Mouse (Mus musculus): Measurements from ENCODE around the gene Tead4. TPM values are rescaled to one million over a fixed set of nuclear protein-coding genes. Genes with fewer than 3 reads are reported as not detected.

Gene Tead4
- polyA plus RNA-seq, 1 experiment from 2014 or later = 0.52 TPM

DNA sequence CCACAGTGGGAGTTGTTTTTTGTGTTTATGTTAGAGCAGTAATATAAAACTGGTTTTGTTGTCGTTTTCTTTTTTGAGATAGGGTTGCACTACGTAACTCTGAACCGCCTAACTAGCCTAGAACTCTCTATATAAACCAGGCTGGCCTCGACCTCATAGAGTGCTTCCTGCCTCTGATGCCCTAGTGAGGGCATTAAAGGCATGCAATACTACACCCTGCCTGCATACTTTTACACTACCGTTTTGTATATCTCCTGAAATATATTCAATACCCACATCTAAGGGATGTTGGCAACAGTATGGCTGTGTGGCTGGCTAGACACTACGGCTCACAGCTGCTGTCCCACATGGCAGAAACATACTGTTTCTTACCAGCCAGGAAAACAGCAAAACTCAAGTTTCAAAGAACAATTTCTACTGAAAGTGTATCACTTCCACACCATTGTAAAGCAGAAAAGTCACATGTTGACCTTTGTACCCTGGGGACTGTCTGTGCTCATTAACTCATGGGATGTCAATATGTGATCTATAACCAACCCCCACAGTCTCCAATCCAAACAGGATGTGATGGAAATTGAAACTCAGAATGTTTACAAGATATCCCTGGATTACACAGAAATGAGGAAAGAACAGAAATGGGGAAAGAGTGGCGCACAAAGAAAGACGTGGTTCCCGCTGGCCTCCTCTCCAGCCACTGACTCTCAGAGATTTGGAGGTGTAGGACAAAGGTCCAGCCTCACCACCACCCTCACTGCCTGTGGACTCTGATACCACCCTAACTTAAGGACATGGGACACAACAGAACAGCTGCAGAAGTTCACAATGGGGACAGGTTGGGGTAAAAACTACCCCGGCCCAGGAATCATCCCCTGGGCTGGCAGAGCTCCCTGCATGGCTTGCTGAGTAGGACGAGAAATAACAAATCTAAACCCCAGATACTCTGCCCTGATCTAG is 23.2 kb downstream of the Tead4 start:
- no peak overlapping the region for H3K27ac ChIP-seq (ENCODE audit: low read length)
- no peak overlapping the region for H3K4me2 ChIP-seq (ENCODE audit: low read length)
- no peak overlapping the region for H3K9ac ChIP-seq (replicated peaks; ENCODE audit: low read depth, low read length)
- H3K4me3 ChIP-seq (replicated peaks; ENCODE audit: low read length) = no peak overlapping the region
- H3K4me1 ChIP-seq (replicated peaks; ENCODE audit: control insufficient read depth, insufficient read depth, low read length) = no peaks in the 10 kb centered on the region
- H3K9me3 ChIP-seq (ENCODE audit: control insufficient read depth, low read length) = no peaks in the 10 kb centered on the region
- no peaks in the 10 kb centered on the region for H3K36me3 ChIP-seq (ENCODE audit: control insufficient read depth, insufficient read depth)
- 82% methylated on average over 11 of the region's 11 CpGs for WGBS
- ATAC-seq = peak; percentile 74
- no peaks in the 10 kb centered on the region for H3K27me3 ChIP-seq (replicated peaks; ENCODE audit: control insufficient read depth, insufficient read depth, low read length)

DNA sequence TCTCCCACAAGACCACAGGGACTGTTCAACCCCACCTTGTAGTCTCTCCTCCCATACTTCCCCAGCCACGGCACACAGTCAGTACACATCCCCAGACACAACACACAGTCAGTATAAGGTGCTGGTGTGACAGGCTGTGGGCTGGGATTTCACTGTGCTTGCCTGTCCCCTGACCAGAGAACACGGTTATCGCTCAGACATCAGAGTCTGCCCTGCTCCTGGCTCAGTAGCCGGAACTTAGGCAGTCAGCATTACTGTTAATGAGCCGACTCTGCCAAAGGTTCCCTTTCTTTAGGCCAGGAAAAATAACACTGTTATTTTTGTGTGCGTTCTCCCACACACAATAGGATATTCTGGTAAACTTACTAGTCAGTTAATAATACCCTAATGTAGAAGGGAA is 24.3 kb downstream of the Tead4 start:
- H3K27me3 ChIP-seq (replicated peaks; ENCODE audit: control insufficient read depth, insufficient read depth, low read length) = no peaks in the 10 kb centered on the region
- H3K4me1 ChIP-seq (replicated peaks; ENCODE audit: control insufficient read depth, insufficient read depth, low read length) = no peaks in the 10 kb centered on the region
- no peaks in the 10 kb centered on the region for H3K36me3 ChIP-seq (ENCODE audit: control insufficient read depth, insufficient read depth)
- WGBS = 82% methylated on average over 6 of the region's 6 CpGs
- no peak overlapping the region for H3K27ac ChIP-seq (ENCODE audit: low read length)
- ATAC-seq = no peak
- H3K4me3 ChIP-seq (replicated peaks; ENCODE audit: low read length) = no peak overlapping the region
- H3K9ac ChIP-seq (replicated peaks; ENCODE audit: low read depth, low read length) = no peak overlapping the region
- no peak overlapping the region for H3K4me2 ChIP-seq (ENCODE audit: low read length)
- H3K9me3 ChIP-seq (ENCODE audit: control insufficient read depth, low read length) = no peaks in the 10 kb centered on the region

DNA sequence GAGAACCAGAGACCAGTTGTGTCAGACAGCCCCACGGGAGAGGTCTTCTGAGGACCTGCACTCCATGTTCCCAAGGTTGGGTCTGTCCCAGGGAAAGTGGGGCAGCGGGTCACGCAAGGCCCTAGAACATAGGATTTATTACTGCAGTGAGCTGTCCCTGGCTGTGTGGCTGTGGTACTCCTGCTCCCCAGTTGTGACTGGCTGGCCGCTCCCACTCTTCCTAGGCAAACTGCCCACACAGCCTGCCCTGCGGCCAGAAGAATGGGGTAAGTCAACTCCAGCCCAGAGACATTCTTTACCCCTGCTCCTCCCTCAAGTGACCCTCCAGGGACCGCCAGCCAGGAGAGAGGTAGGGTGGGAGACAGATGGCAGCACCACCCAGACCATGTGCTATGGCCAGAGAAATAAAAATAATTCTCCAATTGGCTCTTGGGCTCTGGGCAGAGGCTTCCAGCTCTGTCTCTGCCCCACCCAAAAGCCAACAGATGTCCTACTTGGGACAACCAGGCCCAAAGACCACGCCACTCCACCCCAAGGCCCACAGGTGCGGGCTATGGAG is 25.0 kb downstream of the Tead4 start:
- Histone ChIP-seq H3K4me2 (ENCODE audit: low read length) (no peak overlapping the region), H3K36me3 (ENCODE audit: control insufficient read depth, insufficient read depth) (no peaks in the 10 kb centered on the region), H3K4me3 (replicated peaks; ENCODE audit: low read length) (no peak overlapping the region), H3K9ac (replicated peaks; ENCODE audit: low read depth, low read length) (no peak overlapping the region), H3K27me3 (replicated peaks; ENCODE audit: control insufficient read depth, insufficient read depth, low read length) (no peaks in the 10 kb centered on the region), H3K27ac (ENCODE audit: low read length) (no peak overlapping the region), H3K9me3 (ENCODE audit: control insufficient read depth, low read length) (no peaks in the 10 kb centered on the region), H3K4me1 (replicated peaks; ENCODE audit: control insufficient read depth, insufficient read depth, low read length) (no peaks in the 10 kb centered on the region)
- ATAC-seq = no peak
- 88% methylated on average over 8 of the region's 8 CpGs for WGBS

DNA sequence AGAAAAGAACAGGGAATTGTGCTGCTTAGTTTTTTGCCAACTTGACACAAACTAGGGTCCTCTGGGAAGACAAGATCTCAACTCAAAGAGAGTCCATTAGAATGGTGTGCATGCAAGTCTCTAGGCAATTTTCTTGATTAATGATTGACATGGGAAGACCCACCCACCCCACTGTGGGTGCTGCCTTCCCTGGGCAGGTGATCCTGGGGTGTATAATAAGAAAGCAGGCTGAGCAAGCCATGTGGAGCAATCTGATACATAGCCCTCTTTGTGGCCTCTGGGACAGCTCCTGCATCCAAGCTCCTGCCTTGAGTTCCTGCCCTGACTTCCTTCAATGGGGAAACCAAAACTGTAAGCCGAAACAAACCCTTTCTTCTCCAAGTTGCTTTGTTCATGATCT is 27.1 kb downstream of the Tead4 start:
- Histone ChIP-seq H3K9me3 (ENCODE audit: control insufficient read depth, low read length) (no peaks in the 10 kb centered on the region), H3K4me1 (replicated peaks; ENCODE audit: control insufficient read depth, insufficient read depth, low read length) (no peaks in the 10 kb centered on the region), H3K27ac (ENCODE audit: low read length) (no peak overlapping the region), H3K4me2 (ENCODE audit: low read length) (no peak overlapping the region), H3K27me3 (replicated peaks; ENCODE audit: control insufficient read depth, insufficient read depth, low read length) (no peaks in the 10 kb centered on the region), H3K9ac (replicated peaks; ENCODE audit: low read depth, low read length) (no peak overlapping the region), H3K4me3 (replicated peaks; ENCODE audit: low read length) (no peak overlapping the region), H3K36me3 (ENCODE audit: control insufficient read depth, insufficient read depth) (no peaks in the 10 kb centered on the region)
- WGBS = 68% methylated on average over 1 of the region's 1 CpGs
- no peak for ATAC-seq

DNA sequence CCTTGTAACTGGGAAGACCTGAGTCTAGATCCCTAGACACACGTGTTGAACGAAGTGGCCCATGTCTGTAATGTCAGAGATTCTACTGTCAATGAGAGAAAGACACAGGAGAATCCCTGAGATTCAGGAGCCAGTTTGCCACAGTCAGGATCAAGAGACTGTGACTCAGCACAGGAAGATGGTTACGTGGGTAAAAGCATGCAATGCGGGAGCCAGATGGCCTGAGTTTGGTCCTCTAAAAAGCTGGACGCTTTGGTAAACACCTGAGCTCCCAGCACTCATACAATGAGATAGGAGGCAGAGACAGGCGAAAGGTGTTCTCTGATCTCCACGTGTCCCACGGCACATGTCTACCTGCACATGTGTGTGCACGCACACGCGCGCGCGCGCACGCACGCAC is 27.9 kb downstream of the Tead4 start:
- Histone ChIP-seq H3K4me2 (ENCODE audit: low read length) (no peak overlapping the region), H3K36me3 (ENCODE audit: control insufficient read depth, insufficient read depth) (no peaks in the 10 kb centered on the region), H3K9me3 (ENCODE audit: control insufficient read depth, low read length) (no peaks in the 10 kb centered on the region), H3K27me3 (replicated peaks; ENCODE audit: control insufficient read depth, insufficient read depth, low read length) (no peaks in the 10 kb centered on the region), H3K4me1 (replicated peaks; ENCODE audit: control insufficient read depth, insufficient read depth, low read length) (no peaks in the 10 kb centered on the region), H3K27ac (ENCODE audit: low read length) (no peak overlapping the region), H3K9ac (replicated peaks; ENCODE audit: low read depth, low read length) (no peak overlapping the region), H3K4me3 (replicated peaks; ENCODE audit: low read length) (no peak overlapping the region)
- no peak for ATAC-seq
- 95% methylated on average over 17 of the region's 17 CpGs for WGBS

DNA sequence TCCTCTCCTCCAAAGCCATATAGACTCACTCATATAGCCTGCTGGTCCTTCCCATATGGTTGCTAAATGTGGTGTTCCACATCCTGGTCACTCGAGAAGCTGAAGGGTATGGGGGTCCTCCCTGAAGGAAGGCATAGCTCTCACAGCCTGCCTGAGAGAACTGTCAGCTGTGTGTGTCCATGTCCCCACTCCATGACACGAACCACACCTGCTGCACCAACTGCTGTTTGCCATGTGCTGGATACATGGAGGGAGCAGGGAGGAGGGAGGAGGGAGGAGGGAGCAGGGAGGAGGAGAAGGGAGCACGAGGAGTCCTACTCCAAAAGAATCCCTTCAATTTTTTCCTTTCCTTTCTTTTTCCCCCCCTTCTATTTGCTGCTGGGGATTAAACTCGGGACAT is 30.8 kb downstream of the Tead4 start:
- Histone ChIP-seq H3K36me3 (ENCODE audit: control insufficient read depth, insufficient read depth) (no peaks in the 10 kb centered on the region), H3K27ac (ENCODE audit: low read length) (no peak overlapping the region), H3K27me3 (replicated peaks; ENCODE audit: control insufficient read depth, insufficient read depth, low read length) (no peaks in the 10 kb centered on the region), H3K4me2 (ENCODE audit: low read length) (no peak overlapping the region), H3K9ac (replicated peaks; ENCODE audit: low read depth, low read length) (no peak overlapping the region), H3K4me3 (replicated peaks; ENCODE audit: low read length) (no peak overlapping the region), H3K9me3 (ENCODE audit: control insufficient read depth, low read length) (no peaks in the 10 kb centered on the region), H3K4me1 (replicated peaks; ENCODE audit: control insufficient read depth, insufficient read depth, low read length) (no peaks in the 10 kb centered on the region)
- ATAC-seq = no peak
- 76% methylated on average over 4 of the region's 4 CpGs for WGBS

DNA sequence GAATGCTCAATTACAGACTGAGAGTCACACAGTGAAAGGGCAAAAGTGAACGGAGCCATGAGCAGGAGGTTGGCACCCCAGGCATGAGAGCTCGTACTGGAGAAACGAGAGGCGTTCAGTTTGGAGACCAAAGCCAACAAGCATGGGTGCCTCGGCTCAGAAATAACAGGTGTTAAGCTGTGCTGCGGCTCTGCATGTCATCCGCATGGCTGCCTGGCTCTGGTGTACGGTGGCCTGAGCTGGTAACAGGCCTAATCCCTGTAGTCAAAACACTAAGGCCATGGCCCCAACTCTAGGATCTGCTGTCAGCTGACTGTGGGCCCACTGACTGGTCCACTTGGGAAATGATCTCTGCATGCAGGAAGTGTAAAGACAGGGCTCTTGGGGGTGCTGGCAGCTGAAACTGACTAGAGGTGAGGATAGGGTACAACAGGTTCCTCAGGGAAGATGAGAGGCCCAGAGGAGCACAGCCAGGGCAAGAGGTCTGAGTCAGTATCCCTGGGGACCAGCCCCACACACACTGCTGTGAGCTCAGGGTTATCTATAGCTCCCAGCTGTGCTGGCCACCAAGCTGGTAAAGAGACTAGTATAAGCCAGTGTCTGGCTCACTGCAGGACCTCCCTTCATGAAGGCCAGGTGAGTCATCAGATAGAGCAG is 35.6 kb downstream of the Tead4 start:
- no peak overlapping the region for H3K9ac ChIP-seq (replicated peaks; ENCODE audit: low read depth, low read length)
- ATAC-seq = no peak
- H3K4me1 ChIP-seq (replicated peaks; ENCODE audit: control insufficient read depth, insufficient read depth, low read length) = no peaks in the 10 kb centered on the region
- H3K27ac ChIP-seq (ENCODE audit: low read length) = no peak overlapping the region
- H3K4me2 ChIP-seq (ENCODE audit: low read length) = no peak overlapping the region
- no peaks in the 10 kb centered on the region for H3K36me3 ChIP-seq (ENCODE audit: control insufficient read depth, insufficient read depth)
- H3K9me3 ChIP-seq (ENCODE audit: control insufficient read depth, low read length) = no peaks in the 10 kb centered on the region
- H3K27me3 ChIP-seq (replicated peaks; ENCODE audit: control insufficient read depth, insufficient read depth, low read length) = no peaks in the 10 kb centered on the region
- no peak overlapping the region for H3K4me3 ChIP-seq (replicated peaks; ENCODE audit: low read length)
- 87% methylated on average over 8 of the region's 8 CpGs for WGBS

DNA sequence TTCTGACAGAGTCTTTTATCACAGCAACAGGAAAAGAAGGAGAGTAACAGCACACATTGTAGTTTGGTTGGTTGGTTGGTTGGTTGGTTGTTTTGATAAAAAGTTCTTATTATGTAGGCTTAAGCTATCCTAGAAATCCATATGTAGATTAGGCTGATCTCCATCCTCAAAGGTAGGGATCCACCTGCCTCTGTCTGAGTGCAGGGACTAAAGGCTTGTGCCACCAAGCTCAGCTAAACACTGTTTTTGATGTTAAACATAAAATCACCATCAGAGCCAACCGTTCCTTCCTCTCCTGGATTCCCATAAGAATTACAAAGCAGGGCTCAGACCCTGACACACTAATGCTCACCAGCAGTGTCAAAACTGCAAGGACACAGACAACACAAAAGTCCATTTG is 39.1 kb downstream of the Tead4 start:
- Histone ChIP-seq H3K36me3 (ENCODE audit: control insufficient read depth, insufficient read depth) (no peaks in the 10 kb centered on the region), H3K4me3 (replicated peaks; ENCODE audit: low read length) (no peak overlapping the region), H3K4me2 (ENCODE audit: low read length) (no peak overlapping the region), H3K9ac (replicated peaks; ENCODE audit: low read depth, low read length) (no peak overlapping the region), H3K27me3 (replicated peaks; ENCODE audit: control insufficient read depth, insufficient read depth, low read length) (no peaks in the 10 kb centered on the region), H3K9me3 (ENCODE audit: control insufficient read depth, low read length) (no peaks in the 10 kb centered on the region), H3K27ac (ENCODE audit: low read length) (no peak overlapping the region), H3K4me1 (replicated peaks; ENCODE audit: control insufficient read depth, insufficient read depth, low read length) (no peaks in the 10 kb centered on the region)
- no peak for ATAC-seq
- WGBS = 39% methylated on average over 1 of the region's 1 CpGs

DNA sequence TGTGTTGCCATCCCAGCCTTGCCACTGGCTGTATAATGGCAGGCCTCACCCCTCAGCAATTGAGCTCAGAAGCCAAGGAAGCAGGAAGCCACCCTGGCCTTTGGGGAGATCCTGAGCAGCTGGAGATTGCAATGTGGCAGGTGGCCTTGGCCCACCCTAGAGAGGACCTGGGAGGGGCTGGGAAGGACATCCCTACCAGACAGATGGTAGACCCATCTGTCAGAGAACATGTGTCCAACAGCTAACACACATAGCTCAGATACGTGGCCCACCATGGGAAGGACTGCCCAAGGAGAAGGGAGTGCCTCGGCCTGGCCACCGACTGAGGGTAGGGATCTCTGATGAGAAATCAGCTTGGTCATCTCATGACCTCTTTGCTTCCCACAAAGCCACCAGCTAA is 41.4 kb downstream of the Tead4 start:
- no peak overlapping the region for H3K9ac ChIP-seq (replicated peaks; ENCODE audit: low read depth, low read length)
- H3K4me3 ChIP-seq (replicated peaks; ENCODE audit: low read length) = no peak overlapping the region
- ATAC-seq = no peak
- H3K4me1 ChIP-seq (replicated peaks; ENCODE audit: control insufficient read depth, insufficient read depth, low read length) = no peaks in the 10 kb centered on the region
- H3K4me2 ChIP-seq (ENCODE audit: low read length) = no peak overlapping the region
- no peak overlapping the region for H3K27ac ChIP-seq (ENCODE audit: low read length)
- no peaks in the 10 kb centered on the region for H3K36me3 ChIP-seq (ENCODE audit: control insufficient read depth, insufficient read depth)
- WGBS = 90% methylated on average over 3 of the region's 3 CpGs
- no peaks in the 10 kb centered on the region for H3K9me3 ChIP-seq (ENCODE audit: control insufficient read depth, low read length)
- no peaks in the 10 kb centered on the region for H3K27me3 ChIP-seq (replicated peaks; ENCODE audit: control insufficient read depth, insufficient read depth, low read length)

Measured in forebrain, embryonic 16.5 days (tissue).